Mouse (Mus musculus) adrenal gland, postnatal 25 days (tissue): ENCODE measurements around the gene Egr2. TPM values are rescaled to one million over a fixed set of nuclear protein-coding genes. Genes with fewer than 3 reads are reported as not detected.

Experiments
- DNase-seq: peaks from one replicate; pipeline ENCODE4 v3.0.0; 2021; ENCODE audit warnings: mixed read lengths
- total RNA-seq: library from RNA; stranded (reverse); gene quantifications from 2 replicates; pipeline ENCODE4 v1.2.3, GENCODE M21; 2021

The Egr2 gene
- total RNA-seq, 1 experiment from 2014 or later = 0.39 TPM

DNA sequence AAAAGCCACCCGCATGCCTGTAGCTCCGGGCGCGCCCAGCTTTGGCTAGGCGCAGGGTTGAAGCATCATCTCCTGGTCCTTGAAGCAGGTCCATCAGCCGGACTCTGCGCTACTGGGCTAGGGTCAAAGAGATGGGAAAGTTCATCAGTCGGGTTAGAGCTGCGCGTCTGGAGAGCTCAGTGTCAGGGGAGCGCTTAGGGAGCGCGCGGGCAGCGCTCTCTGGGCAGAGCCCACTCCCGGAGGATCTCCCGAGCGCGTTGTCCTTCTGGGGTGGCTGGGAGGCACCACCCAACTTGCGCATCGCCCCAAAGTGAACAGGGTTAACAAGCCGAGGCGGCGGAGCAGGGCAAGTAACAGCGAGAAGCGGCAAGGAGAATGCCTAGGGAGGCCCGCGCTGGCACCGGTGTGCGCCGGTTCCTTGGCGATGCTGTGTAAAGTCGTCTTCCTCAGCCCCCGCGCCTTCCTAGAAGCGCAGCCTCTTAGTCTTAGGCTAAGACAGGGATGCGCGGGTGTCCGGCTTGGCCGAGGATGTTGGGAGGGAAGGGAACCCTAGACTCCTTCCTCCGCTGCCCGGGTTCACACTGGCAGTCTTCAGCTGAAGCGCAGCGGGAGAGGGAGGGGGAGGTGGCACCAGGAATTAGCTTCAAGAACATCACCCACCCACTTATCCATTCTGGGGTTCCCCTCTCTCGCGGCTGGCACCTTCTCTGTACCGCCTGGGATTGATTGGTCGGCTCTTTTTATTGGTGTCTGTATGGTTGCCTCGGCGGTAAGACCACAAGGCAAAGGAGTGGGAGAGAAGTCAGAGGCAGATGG, 3.5 kb downstream of the Egr2 start:
- DNase-seq = no peak

DNA sequence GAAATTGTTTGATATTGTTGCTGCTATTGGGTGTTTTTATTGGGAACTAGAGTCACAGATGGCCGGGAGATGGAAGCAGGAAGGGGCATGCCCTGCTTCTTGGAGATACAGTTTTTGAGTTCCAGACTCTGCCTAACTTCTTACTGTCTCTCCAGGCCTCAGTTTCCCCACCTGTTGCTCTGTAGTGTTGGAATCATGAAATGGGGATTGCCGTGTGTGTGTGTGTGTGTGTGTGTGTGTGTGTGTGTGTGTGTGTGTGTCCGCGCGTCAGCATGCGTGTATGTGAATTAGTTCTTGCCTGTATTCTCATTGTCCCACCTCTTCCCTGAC, 4.1 kb downstream of the Egr2 start:
- no peak for DNase-seq

DNA sequence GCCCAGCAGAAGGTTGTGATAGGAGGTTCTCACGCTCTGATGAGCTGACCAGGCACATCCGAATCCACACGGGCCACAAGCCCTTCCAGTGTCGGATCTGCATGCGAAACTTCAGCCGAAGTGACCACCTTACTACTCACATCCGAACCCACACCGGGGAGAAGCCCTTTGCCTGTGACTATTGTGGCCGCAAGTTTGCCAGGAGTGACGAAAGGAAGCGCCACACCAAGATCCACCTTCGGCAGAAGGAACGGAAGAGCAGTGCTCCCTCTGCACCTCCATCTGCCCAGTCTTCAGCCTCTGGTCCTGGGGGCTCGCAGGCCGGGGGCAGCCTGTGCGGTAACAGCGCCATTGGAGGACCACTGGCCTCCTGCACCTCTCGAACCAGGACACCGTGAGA, 5.3 kb downstream of the Egr2 start:
- DNase-seq = no peak

DNA sequence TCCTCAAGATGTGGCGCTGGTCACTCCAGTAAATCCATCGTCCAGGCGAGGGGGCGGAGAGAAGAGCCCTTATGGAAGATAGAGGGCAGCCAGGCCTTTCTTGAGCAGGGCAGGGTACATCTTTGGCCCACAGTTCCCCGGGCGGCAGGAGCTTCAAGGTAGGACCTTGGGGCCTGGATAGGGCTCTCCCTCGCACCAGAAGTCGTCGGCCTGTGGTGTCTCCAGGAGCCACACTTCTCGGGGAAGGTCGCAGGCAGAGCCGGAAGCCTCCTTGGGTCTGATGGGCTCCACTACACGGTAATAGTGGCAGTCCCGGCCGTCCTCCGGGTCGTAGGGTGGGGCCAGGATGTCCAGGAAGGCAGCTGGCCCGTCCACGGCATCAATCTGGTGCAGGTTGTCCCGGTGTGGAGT, 12.6 kb downstream of the Egr2 start:
- peak; percentile 14 for DNase-seq

DNA sequence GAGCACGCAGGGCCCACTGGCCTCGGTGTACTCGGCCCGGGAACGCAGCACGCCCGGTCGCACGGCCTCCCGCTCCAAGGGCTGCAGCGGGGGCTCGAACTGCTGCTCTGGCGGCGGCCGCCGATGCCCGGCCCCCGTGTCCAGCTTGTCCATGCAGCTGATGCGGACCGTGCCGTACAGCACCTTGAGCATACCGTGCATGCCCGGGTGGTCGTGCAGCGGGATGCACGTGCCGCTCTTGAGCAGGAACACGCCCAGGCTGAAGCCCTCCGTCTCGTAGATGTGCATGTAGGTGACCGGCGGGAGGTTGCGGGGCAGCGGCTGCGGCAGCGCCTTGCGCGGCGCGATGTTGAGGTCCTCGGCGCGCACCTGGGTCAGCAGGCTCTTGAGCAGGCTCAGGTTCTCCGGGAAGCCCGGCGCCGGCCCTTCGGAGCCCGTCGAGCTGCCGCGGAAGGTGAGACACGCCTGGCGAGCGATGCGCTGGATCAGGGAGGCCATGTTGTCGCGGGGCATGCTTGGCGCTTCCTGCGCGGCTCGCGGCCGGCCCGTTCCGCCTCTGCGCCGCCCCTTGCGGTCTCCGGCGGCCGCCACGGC, 13.1 kb downstream of the Egr2 start:
- peak; percentile 16 for DNase-seq

DNA sequence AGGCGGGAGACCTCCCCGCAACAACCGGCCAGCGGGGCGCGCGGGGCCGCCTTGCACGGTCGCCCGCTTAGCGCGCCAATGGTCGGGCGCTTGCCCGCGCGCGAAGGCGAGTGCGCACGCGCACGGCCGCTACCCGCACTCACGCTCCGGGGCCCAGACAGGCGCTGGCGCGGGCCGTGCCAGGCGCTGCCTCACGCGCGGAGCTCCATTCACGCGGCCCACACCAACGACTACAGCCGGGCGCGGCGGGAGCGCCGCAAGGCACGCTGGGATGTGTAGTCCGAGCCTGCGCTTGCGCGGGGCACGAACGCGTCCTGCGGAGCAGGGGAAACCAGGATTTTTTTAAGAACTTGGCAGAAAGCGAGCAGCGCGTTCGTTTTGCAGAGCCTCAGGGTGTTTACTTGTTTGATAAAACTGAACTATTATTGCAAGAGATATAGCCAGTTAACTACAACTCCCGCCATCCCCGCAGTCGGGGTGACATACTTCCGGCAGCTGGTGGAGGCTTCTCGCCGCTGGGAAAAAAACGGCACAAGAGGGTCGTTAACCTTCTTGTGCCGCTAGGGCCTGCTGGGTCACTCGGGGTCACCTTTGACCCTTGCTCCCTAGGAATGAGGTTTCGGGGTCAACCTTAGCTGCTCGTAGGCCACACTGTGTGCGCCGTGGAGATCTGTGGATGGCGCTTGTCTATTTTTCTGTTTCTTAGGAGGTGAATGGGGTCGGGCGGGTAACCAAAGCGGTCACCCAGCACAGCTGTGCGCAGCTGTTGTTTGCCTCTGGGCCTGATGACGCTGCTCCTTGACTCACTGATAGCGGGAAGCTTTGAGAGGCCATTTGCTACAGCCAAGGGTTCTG, 13.8 kb downstream of the Egr2 start, which contains the start of gene Ado:
Gene Ado, minus strand, starts transcription at position 79 of the 855 bp plus-strand sequence.
- peak; percentile 90 for DNase-seq

DNA sequence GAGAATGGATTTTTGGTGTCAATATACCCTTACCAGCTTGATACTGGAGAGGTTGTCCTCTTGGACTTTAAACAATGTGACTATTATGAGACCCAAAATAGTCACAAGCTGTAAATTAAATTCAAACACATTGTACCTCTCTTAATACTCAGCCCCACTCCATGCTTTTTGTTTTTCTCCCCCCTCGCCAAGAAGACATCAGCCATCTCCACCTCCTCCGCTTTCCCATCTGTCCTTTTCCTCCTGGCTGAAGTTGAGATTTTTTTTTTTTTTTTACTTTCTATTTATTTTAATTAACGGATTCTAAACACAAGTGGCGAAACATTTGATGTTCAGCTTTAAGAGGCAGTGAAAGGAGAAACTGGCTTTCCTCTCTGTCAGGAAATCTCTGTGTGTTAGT, 22.8 kb downstream of the Egr2 start:
- no peak for DNase-seq

DNA sequence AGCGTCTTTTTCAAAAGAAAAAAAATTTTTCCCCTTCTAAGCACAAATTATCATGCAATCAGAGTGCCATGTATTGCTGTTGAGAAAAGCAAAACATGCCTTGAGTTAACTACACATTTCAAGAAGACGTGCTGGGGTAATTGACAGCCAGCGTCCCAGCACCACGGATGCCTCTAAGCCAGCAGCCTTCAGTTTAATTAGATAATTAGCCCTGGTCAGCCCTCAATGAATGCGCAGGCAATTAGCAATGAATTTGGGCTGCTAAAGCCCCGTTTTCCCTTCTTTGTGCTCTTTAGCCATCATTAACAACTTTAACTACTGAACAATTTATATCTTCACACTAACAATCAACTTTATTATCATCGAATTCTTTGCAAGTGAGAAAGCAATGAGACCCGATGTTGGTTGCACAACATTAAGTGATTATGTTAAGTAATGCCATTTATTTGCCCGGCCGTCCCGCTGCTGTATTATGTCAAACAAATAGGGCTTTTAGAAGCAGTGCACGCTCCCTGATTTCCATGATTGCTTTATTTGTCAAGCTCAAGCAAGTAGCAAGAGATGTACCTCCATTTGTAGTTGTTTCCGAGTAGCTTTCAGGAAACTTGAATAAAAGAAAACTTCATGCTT, 24.6 kb downstream of the Egr2 start:
- no peak for DNase-seq

DNA sequence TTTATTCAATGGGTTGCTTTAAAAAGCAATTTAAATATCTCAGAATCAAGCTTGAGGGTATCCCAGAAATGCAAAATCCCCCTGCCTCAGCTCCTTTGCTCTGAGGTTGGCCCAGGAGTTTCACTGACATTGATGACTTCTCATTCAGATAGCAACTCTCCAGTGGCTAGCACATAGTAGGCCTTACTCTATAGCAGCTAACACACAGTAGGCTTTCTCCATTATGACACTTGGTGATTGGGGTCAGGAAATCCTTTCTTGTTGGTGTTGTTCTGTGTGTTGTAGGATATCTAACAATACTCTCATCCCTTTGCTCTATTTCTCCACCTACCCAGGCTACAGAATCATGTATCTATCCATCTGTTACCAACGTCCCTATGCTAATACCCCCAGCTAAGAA, 25.9 kb downstream of the Egr2 start:
- no peak for DNase-seq

DNA sequence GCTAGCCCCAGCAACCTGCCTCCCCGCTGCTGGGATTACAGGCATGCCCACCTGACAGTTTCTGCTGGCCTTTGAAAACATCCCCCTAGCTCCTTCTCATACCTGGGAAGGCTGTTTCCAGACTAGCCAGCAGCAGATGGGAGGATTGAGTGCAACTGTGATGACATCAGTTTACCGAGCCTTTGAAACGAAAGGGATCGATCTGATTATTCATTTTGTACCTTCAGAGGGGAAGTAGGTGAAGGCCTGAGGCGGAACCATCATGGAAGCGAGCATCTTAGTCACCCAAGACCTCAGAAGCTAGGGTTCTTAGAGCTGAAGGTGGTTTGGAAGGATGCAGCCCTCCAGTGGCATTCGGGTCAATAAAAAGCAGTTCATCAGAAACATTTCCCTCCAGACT, 29.2 kb downstream of the Egr2 start:
- no peak for DNase-seq

DNA sequence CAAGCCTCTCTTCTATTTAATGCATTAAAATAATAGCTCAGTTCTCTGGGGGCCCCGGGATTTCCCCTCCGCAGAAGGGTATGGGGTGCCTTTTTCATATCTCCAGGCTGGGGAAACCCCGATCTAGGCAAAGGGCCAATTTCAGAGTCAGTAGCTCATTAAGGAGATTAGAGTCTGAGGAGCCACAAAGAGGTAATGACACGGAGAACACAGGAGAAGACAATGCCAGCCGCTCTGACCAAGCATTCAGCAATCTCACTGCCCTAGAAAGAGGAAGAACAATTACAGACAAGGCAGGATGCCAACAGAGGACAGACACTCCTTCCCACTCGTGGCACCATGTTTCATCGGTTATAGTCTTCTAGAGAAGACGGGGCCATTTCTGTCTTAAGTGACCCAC, 30.8 kb downstream of the Egr2 start:
- DNase-seq = no peak

DNA sequence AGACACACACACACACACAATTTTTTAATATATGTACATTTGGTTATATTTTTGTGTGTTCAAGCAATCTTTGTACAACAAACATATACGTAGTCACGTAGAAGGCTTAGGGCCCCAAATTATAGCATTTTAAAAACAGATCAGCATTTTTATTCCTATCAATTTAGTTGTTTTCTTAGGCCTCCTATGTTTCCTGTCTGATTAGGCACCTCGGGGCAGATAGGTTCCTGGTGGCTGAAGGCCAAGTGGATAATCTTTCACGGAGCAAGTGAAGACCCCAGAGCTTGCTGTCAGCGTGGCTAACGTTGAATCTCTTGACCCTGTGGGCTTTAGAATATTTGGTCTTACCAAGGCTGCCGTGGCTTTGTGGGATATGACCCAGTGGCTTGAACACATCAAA, 34.3 kb downstream of the Egr2 start:
- no peak for DNase-seq

DNA sequence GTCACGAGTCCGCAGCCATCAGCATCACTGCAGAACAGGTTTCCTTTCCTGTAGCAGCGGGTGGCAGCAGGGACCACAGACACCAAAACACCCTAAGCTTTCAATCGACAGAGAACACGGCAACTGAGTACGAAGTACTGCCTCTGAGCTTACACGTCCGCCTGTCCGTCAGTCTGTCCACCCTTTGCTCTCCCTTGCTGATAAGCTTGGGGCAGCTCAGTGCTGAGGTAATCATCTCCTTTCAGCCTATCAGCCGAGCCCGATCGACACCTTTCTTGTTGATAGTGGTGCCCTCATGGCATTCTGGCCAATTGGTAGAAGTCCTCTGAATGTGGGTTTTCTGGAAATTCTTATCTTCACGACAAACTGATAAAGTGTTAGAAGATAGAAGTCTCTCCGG, 36.2 kb downstream of the Egr2 start:
- no peak for DNase-seq

DNA sequence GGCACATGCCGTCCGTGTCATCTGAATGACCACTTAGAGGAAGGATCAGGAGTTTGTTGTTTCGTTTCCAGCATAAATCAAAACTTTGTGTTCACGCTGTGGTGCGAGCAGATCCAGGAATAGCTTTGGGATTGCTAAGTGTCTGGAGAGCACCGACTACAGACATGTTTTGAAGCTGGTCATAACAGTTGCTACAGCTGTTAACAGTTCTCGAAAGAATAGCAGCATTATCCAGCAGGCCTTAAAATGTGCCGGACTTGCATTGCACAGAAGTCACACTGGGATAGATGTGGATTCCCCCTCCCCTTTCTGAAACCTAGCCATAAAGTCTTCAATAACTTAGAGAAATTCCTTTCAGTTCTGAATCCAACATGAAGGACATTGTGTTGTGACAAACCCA, 38.0 kb downstream of the Egr2 start:
- DNase-seq = no peak

DNA sequence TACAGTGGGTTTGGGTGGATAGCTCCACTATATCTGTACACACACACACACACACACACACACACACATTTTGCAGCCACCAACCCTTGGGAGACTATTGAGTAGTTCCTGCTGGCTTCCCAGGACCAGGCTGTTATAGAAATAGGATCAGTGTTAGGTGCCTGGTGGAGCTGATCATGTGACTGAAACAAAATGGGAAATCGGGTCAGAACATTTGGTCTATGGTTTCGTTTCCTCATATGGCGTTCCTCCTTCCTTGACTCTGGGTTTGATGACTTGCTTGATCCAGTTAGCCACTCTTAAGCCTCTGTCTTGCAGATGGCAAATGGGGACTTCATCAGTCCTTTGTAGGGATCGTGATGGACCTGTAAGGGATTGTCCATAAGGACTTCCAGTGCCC, 44.6 kb downstream of the Egr2 start:
- no peak for DNase-seq

DNA sequence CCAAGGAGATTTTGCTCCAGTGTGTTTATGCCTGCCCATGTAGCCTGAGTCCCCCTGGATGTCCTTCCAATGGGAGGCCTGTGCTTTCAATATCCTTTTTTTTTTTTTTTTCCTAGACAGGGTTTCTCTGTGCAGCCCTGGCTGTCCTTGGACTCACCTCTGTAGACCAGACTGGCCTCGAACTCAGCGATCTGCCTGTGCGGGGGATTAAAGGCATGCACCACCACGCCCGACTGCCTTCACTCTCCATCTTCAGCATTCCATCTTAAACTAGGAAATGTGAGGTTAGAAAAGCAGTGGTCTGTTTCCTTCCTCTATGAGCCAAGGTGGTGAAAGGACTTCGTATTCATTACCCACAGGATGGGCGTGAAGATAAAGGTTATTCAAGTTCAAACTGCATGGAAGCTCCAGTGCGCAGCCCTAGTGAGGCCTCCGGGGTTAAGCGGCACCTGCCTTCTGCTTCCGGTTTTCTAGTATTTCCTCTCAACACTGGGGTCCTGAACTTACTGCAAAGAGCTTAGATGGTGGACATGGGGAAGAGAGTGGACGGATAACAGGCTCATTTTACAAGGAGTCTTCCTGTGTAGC, 46.5 kb downstream of the Egr2 start:
- no peak for DNase-seq

DNA sequence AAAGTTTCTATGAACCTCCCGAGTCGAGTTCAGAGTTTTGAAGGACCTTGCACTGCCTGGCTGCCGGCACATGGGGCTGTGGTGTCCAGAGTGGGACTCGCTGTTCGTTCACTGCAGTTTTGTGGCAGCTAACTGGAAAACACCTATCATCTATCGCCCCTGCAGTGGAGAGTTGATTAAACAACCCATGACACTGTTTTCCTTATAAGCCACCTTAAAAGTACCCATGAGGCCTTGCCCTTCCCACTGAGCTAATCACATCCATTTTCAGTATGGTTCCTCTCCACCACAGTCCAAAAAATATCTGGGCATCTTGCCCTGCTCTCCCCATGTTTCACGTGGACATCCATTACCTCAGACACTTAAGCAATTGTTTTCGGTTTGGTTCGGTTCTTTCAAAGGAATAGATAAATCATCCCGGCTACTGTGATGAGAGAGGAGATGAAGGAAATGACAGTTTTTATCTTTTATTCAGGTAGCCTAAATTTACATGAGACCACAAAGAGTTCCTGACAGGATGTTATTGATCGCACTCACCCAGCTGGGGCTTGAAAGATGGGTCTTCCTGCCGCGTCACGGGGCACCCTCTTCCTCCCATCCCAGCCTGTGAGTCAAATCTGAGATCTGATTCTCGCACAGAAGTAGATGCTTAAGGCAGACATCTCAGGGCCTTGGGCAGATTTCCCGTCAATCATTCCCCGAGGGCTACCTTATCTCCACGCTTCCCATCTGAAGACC, 50.8 kb downstream of the Egr2 start:
- DNase-seq = no peak
